Mouse (Mus musculus): ENCODE measurements around the gene Nt5c2.

Nt5c2 gene

GRCm38 (mm10) chr19:47014447-47015381, at the start of gene Nt5c2, which contains the start of gene Ina:
Gene Nt5c2, minus strand, starts transcription at chr19:47015153.
Gene Ina, plus strand, starts transcription at chr19:47014698.
- DNase-seq (ENCODE audit: low spot score in 2 of 2), result no peak

DNA sequence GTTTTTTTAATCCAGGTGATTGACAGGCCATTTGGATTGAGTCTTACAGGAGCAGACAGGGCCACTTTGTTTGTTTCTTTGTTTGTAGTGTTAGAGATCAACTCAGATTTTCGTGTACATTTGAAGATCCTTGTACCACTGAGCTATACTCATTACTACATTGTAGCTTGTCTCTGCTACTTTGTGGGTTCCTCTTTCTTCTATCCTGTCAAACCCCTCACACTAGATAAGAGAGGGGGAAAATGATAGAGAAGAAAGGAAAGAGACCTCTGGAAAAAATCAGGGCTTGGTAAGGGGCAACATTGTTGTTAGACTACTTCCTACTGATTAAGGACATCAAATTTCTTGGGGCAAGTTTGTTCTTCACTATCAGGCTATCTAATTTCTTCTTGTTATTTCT, 42.7 kb upstream of the Nt5c2 start:
- DNase-seq (ENCODE audit: low spot score in 2 of 2), result no peak

GRCm38 (mm10) chr19:47053471-47053870, 38.5 kb upstream of the Nt5c2 start:
- no peak for DNase-seq (ENCODE audit: low spot score in 2 of 2)

- DNase-seq (ENCODE audit: low spot score in 2 of 2), result no peak
Observed at GRCm38 (mm10) chr19:47052927-47053326, 38.0 kb upstream of the Nt5c2 start.

DNA sequence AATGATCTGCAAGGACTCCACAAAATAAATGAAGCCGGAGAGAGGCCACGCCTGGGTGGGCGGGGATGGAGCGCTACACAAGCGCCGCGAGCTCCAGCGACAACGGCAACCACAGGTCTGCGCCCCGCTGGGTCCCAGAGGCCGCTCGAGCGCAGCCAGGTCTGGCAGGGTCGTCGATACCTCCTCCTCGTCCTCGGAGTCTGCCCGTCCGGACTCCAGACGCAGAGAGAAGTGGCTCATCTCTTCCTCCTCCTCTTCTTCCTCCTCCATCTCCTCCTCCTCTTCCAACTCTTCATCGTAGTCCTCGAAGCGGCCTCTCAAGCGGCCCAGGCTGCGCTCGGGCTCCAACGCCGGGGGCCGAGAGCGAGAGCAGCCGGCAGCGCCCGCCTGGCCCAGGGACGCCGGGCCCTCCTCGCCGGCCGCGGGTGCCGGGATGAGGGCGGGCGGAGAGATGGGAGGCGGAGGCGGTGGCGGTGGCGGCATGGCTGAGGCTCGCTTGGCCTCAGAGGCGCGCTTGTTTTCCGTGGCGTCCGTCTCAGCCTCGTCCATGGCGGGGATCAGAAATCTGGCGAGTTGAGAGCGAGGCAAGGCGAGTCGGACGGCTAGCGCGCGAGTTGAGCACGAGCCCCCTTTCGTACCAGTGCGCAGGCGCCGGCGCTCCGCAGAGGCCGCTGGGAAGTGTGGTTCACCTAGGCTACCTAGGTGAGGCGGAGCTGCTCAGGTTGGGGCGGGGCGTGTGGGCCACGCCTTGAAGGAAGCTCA, 35.5 kb upstream of the Nt5c2 start, which contains the start of gene Pcgf6:
TSS of gene Pcgf6 (minus strand) at position 636 of the 762 bp plus-strand sequence.
- DNase-seq (ENCODE audit: low spot score in 2 of 2), result peak; percentile 86 to 87

- no peak for DNase-seq (ENCODE audit: low spot score in 2 of 2)
Observed at GRCm38 (mm10) chr19:47049840-47050239, 34.9 kb upstream of the Nt5c2 start.

GRCm38 (mm10) chr19:47049061-47049460, 34.1 kb upstream of the Nt5c2 start:
- DNase-seq (ENCODE audit: low spot score in 2 of 2), result no peak

- no peak for DNase-seq (ENCODE audit: low spot score in 2 of 2)
Observed at GRCm38 (mm10) chr19:47047236-47047833, 32.4 kb upstream of the Nt5c2 start.

DNA sequence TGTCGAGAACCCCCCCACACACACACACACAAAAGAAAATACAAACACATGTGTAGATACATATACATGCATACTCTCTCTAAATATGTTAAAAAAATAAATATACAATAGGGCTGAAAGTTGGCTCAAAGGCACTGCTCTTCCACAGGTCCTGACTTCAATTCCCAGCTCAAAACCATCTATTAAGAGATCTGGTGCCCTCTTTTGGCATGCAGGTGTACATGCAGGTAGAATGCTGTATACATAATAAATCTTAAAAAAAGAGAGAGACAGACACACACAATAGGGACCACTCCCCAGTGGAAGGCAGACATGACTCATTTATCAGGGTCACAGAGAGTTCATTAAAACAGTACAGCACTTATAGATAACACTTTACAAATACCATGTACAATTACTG, 31.4 kb upstream of the Nt5c2 start:
- no peak for DNase-seq (ENCODE audit: low spot score in 2 of 2)

DNA sequence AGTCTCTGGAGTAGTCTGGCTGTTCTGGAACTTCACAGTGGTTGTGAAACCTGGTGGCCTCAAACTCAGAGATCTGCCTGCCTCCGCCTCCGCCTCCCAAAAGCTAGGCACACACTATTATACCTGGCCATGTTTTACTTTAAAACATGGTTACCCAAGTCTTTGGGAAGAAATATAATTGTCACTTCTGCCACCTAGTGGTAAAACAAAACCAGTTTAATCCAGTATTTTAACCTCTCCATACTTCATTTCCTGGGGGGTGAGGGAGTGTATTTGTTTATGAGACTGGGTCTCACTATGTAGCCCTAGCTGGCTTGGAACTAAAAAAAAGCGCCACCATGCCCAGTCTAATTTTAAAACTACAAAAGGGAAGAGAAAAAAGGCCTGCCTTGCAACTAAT, 28.7 kb upstream of the Nt5c2 start:
- DNase-seq (ENCODE audit: low spot score in 2 of 2), result no peak

DNA sequence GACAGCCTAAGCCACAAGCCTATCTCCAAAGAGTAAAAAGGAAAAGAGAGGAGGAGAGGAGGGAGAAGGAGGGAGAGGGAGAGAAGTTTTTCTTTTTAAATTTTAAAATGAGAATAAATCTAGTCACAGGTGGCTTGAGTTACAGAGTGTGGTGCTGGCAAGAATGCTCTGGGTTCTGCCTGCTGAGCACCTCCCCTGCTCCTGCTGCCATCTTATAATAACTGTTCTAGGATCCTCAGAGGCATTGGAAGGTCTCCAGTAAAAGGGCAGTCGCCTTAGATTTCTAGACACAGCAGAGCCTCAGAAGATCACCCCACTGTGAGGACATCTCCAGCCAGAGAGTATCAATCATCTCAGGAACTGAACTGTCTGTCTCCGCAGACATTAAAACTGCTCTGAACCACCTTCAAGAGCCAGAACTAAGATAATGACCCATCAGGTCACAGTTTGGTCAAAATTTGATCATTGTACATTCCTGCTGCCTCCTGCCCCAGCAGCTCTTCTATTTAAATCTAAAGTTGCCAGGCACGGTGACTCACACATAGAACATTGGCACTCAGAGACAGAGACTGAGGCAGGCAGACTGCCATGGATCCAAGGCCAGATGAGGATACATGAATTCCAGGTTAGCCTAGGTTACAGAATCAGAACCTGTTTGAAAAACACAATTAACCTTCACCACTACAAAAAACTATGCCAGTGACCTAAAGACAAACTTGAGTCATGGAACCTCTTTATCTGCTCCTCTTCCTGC, 25.9 kb upstream of the Nt5c2 start:
- no peak for DNase-seq (ENCODE audit: low spot score in 2 of 2)

DNA sequence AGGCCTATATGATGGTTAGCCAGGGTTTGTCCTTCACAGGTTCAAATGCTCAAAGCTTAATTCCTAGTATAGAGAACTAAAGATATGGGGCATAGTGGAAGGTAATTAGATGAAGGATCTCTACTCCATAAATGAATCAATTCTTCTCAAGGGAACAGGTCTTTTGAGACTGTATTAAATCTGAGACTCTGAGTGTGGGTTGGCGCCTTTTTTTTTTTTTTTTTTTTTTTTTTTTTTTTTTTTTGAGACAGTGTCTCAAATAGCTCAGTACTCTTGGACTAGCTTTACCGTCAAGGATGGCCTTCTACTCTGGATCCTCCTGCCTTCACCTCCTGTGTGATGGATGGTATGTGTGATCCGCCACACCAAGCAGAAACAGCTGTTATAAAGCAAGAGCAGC, 21.6 kb upstream of the Nt5c2 start:
- no peak for DNase-seq (ENCODE audit: low spot score in 2 of 2)

GRCm38 (mm10) chr19:47034916-47035315, 20.0 kb upstream of the Nt5c2 start:
- no peak for DNase-seq (ENCODE audit: low spot score in 2 of 2)

- no peak for DNase-seq (ENCODE audit: low spot score in 2 of 2)
Observed at GRCm38 (mm10) chr19:47031770-47032169, 16.8 kb upstream of the Nt5c2 start.

- DNase-seq (ENCODE audit: low spot score in 2 of 2), result no peak
Observed at GRCm38 (mm10) chr19:47029796-47030195, 14.8 kb upstream of the Nt5c2 start.

DNA sequence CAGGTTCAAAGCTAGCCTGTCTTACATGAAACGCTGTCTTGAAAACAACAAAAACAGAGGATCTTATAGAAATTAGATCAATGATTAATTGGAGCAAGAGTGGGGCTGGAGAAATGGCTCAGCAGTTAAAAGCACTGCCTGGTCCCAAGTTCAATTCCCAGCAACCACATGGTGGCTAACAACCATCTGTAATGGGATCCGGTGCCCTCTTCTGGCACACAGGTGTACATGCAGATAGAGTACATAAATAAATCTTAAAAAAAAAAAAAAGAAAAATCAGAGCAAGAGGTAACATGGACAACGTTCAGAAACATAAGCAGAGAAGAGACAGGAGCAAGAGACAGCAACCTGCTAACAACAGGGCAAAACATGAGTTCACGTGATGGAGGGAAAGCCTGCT, 11.6 kb upstream of the Nt5c2 start:
- DNase-seq (ENCODE audit: low spot score in 2 of 2), result no peak

DNA sequence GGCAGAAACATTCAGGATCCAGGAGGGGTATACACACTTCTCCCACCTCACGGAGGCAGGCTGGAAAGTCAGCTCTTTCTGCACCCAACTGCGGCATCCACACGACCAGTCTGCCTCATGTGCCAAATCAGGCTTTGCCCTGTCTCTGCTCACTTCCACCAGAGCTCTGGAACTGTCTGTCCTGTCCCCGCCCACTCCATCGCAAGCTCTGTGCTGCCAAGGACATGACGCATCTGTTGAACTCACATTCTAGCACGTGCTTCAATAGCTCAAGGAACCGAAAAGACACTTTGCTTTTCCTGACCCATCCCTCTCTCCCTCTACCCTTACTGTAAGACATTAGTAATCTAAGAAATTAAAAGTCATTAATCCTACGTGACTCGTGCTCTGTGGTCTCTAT, 10.0 kb upstream of the Nt5c2 start:
- no peak for DNase-seq (ENCODE audit: low spot score in 2 of 2)

- no peak for DNase-seq (ENCODE audit: low spot score in 2 of 2)
Observed at GRCm38 (mm10) chr19:47023546-47023945, 8.6 kb upstream of the Nt5c2 start.

DNA sequence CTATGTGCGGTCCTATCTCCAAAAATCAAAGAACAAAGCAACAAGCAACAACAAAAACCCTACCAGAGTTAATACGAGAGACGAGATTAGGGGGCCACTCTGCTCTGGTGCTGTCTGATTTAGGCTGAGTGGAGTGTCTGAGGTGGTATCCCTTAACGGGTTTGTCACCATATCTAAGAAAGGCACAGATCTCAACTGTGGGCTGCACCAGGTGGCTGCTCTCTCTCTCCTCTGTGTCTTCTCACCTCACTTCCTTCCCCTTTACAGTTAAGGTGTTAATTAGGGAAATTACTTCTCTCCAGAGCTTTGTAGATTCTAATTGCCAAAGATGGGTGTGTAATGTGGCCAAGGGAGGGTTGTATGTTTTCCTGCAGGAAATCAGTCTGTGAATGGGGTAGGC, 7.8 kb upstream of the Nt5c2 start:
- DNase-seq (ENCODE audit: low spot score in 2 of 2), result no peak

DNA sequence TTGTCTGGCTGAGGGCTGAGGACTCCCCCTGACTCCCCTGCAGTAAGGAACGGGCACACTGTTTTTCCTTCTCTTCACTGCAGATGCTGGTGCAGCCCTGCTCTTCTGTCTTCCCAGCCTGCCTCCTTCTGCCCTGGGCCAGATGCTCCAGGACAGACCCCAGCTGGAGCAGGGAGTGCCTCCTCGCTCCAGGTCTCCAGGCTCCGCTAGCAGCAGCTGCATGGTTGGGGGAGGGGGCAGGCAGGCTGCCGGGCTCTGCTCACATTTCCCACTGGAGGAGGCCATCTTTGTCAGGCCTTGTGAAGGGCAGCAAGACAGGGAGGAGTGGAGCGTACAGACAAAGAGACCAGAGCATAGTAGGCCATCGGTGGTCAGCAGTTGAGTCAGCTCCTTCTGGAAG, 4.4 kb upstream of the Nt5c2 start:
- DNase-seq (ENCODE audit: low spot score in 2 of 2), result no peak

GRCm38 (mm10) chr19:47018330-47018729, 3.4 kb upstream of the Nt5c2 start:
- no peak for DNase-seq (ENCODE audit: low spot score in 2 of 2)

- no peak for DNase-seq (ENCODE audit: low spot score in 2 of 2)
Observed at GRCm38 (mm10) chr19:47017831-47018230, 2.9 kb upstream of the Nt5c2 start.

Measured in spleen, postnatal 36 days (tissue).